Mouse (Mus musculus): ENCODE data around the gene Wdr54. TPM values are rescaled to one million over a fixed set of nuclear protein-coding genes. Genes with fewer than 3 reads are reported as not detected.

Wdr54 gene
- 0.39 and 0.85 TPM in 2 replicates for polyA plus RNA-seq (2015; fragmentation: Nextera tagmentation; extraction: Ambion mirVana)

- Histone ChIP-seq H3K4me3 (ENCODE audit: low read depth, low read length) (peak within 1 kb of the TSS; percentile 56), H3K36me3 (ENCODE audit: control insufficient read depth, insufficient read depth) (no peaks in the 10 kb centered on the region), H3K9ac (ENCODE audit: low read depth, low read length) (no peak within 1 kb of the TSS), H3K4me2 (ENCODE audit: low read depth, low read length) (peak within 1 kb of the TSS; percentile 82), H3K27ac (ENCODE audit: low read length) (no peak within 1 kb of the TSS), H3K4me1 (ENCODE audit: control insufficient read depth, low read depth, low read length) (peaks cover 6% of the 10 kb centered on the region), H3K9me3 (replicated peaks; ENCODE audit: control insufficient read depth, low read length) (no peaks in the 10 kb centered on the region), H3K27me3 (ENCODE audit: control insufficient read depth, insufficient read depth, low read depth, low read length) (peaks cover 29% of the 10 kb centered on the region)
- ATAC-seq (ENCODE audit: low read depth), result peak; percentile 52
- whole genome bisulfite sequencing (ENCODE audit: insufficient replicate concordance), result 3% methylated on average over 32 of the region's 32 CpGs
Observed at GRCm38 (mm10) chr6:83156259-83156684, at the start of gene Wdr54, which contains the start of gene 1700003E16Rik. Gene Wdr54 (minus strand): TSS chr6:83156397. Gene 1700003E16Rik (plus strand): TSS chr6:83156404.

GRCm38 (mm10) chr6:83205851-83206250 is 49.7 kb upstream of the Wdr54 start:
- H3K4me3 ChIP-seq (ENCODE audit: low read depth, low read length), result no peak overlapping the region
- ATAC-seq (ENCODE audit: low read depth), result no peak
- 71% methylated on average over 3 of the region's 3 CpGs for WGBS (ENCODE audit: insufficient replicate concordance)
- H3K4me1 ChIP-seq (ENCODE audit: control insufficient read depth, low read depth, low read length), result no peaks in the 10 kb centered on the region
- H3K27ac ChIP-seq (ENCODE audit: low read length), result no peak overlapping the region
- no peaks in the 10 kb centered on the region for H3K9me3 ChIP-seq (replicated peaks; ENCODE audit: control insufficient read depth, low read length)
- H3K36me3 ChIP-seq (ENCODE audit: control insufficient read depth, insufficient read depth), result no peaks in the 10 kb centered on the region
- no peak overlapping the region for H3K9ac ChIP-seq (ENCODE audit: low read depth, low read length)
- H3K4me2 ChIP-seq (ENCODE audit: low read depth, low read length), result no peak overlapping the region
- no peaks in the 10 kb centered on the region for H3K27me3 ChIP-seq (ENCODE audit: control insufficient read depth, insufficient read depth, low read depth, low read length)

- Histone ChIP-seq H3K36me3 (ENCODE audit: control insufficient read depth, insufficient read depth) (no peaks in the 10 kb centered on the region; the same call in 1 of the 2 replicates), H3K4me2 (ENCODE audit: low read depth, low read length) (no peak overlapping the region), H3K4me1 (ENCODE audit: control insufficient read depth, low read depth, low read length) (no peaks in the 10 kb centered on the region), H3K9ac (ENCODE audit: low read depth, low read length) (no peak overlapping the region), H3K4me3 (ENCODE audit: low read depth, low read length) (no peak overlapping the region), H3K9me3 (replicated peaks; ENCODE audit: control insufficient read depth, low read length) (no peaks in the 10 kb centered on the region), H3K27me3 (ENCODE audit: control insufficient read depth, insufficient read depth, low read depth, low read length) (no peaks in the 10 kb centered on the region), H3K27ac (ENCODE audit: low read length) (no peak overlapping the region)
- 64% methylated on average over 4 of the region's 4 CpGs for WGBS (ENCODE audit: insufficient replicate concordance)
- no peak for ATAC-seq (ENCODE audit: low read depth)
Observed at GRCm38 (mm10) chr6:83203320-83203719, 47.1 kb upstream of the Wdr54 start.

- Histone ChIP-seq H3K9ac (ENCODE audit: low read depth, low read length) (no peak overlapping the region), H3K27me3 (ENCODE audit: control insufficient read depth, insufficient read depth, low read depth, low read length) (no peaks in the 10 kb centered on the region), H3K9me3 (replicated peaks; ENCODE audit: control insufficient read depth, low read length) (no peaks in the 10 kb centered on the region), H3K4me1 (ENCODE audit: control insufficient read depth, low read depth, low read length) (no peaks in the 10 kb centered on the region), H3K4me2 (ENCODE audit: low read depth, low read length) (no peak overlapping the region), H3K27ac (ENCODE audit: low read length) (no peak overlapping the region), H3K36me3 (ENCODE audit: control insufficient read depth, insufficient read depth) (peaks cover 39% of the 10 kb centered on the region), H3K4me3 (ENCODE audit: low read depth, low read length) (no peak overlapping the region)
- WGBS (ENCODE audit: insufficient replicate concordance), result 68% methylated on average over 15 of the region's 15 CpGs
- no peak for ATAC-seq (ENCODE audit: low read depth)
Observed at GRCm38 (mm10) chr6:83197345-83198004, 41.3 kb upstream of the Wdr54 start.

GRCm38 (mm10) chr6:83193571-83193970 is 37.4 kb upstream of the Wdr54 start:
- no peak overlapping the region for H3K27ac ChIP-seq (ENCODE audit: low read length)
- WGBS (ENCODE audit: insufficient replicate concordance), result 76% methylated on average over 7 of the region's 7 CpGs
- H3K27me3 ChIP-seq (ENCODE audit: control insufficient read depth, insufficient read depth, low read depth, low read length), result no peaks in the 10 kb centered on the region
- no peak overlapping the region for H3K9ac ChIP-seq (ENCODE audit: low read depth, low read length)
- H3K4me2 ChIP-seq (ENCODE audit: low read depth, low read length), result no peak overlapping the region
- H3K36me3 ChIP-seq (ENCODE audit: control insufficient read depth, insufficient read depth), result peaks cover 57% of the 10 kb centered on the region
- H3K4me1 ChIP-seq (ENCODE audit: control insufficient read depth, low read depth, low read length), result no peaks in the 10 kb centered on the region
- H3K9me3 ChIP-seq (replicated peaks; ENCODE audit: control insufficient read depth, low read length), result no peaks in the 10 kb centered on the region
- H3K4me3 ChIP-seq (ENCODE audit: low read depth, low read length), result no peak overlapping the region
- ATAC-seq (ENCODE audit: low read depth), result no peak

GRCm38 (mm10) chr6:83186946-83187345 is 30.7 kb upstream of the Wdr54 start:
- H3K9me3 ChIP-seq (replicated peaks; ENCODE audit: control insufficient read depth, low read length), result no peaks in the 10 kb centered on the region
- H3K4me3 ChIP-seq (ENCODE audit: low read depth, low read length), result no peak overlapping the region
- H3K4me2 ChIP-seq (ENCODE audit: low read depth, low read length), result no peak overlapping the region
- H3K27ac ChIP-seq (ENCODE audit: low read length), result no peak overlapping the region
- no peak for ATAC-seq (ENCODE audit: low read depth)
- H3K4me1 ChIP-seq (ENCODE audit: control insufficient read depth, low read depth, low read length), result peaks cover 3% of the 10 kb centered on the region
- H3K36me3 ChIP-seq (ENCODE audit: control insufficient read depth, insufficient read depth), result peaks cover 17% of the 10 kb centered on the region
- no peaks in the 10 kb centered on the region for H3K27me3 ChIP-seq (ENCODE audit: control insufficient read depth, insufficient read depth, low read depth, low read length)
- 81% methylated on average over 2 of the region's 2 CpGs for WGBS (ENCODE audit: insufficient replicate concordance)
- H3K9ac ChIP-seq (ENCODE audit: low read depth, low read length), result no peak overlapping the region

- Histone ChIP-seq H3K36me3 (ENCODE audit: control insufficient read depth, insufficient read depth) (peaks cover 11% of the 10 kb centered on the region), H3K27me3 (ENCODE audit: control insufficient read depth, insufficient read depth, low read depth, low read length) (no peaks in the 10 kb centered on the region)
Observed at GRCm38 (mm10) chr6:83185895-83186861, 30.0 kb upstream of the Wdr54 start.

GRCm38 (mm10) chr6:83184858-83185435 is 28.8 kb upstream of the Wdr54 start:
- WGBS (ENCODE audit: insufficient replicate concordance), result 88% methylated on average over 3 of the region's 3 CpGs

More at GRCm38 (mm10) chr6:83185895-83186861, 30.0 kb upstream of the Wdr54 start:
- H3K9me3 ChIP-seq (replicated peaks; ENCODE audit: control insufficient read depth, low read length), result no peaks in the 10 kb centered on the region
- 24% methylated on average over 25 of the region's 25 CpGs for WGBS (ENCODE audit: insufficient replicate concordance)
- H3K9ac ChIP-seq (ENCODE audit: low read depth, low read length), result no peak overlapping the region
- H3K4me1 ChIP-seq (ENCODE audit: control insufficient read depth, low read depth, low read length), result peaks cover 3% of the 10 kb centered on the region
- H3K4me3 ChIP-seq (ENCODE audit: low read depth, low read length), result no peak overlapping the region
- no peak overlapping the region for H3K27ac ChIP-seq (ENCODE audit: low read length)
- H3K4me2 ChIP-seq (ENCODE audit: low read depth, low read length), result no peak overlapping the region
- peak; percentile 69 for ATAC-seq (ENCODE audit: low read depth)

More at GRCm38 (mm10) chr6:83184858-83185435, 28.8 kb upstream of the Wdr54 start:
- Histone ChIP-seq H3K4me1 (ENCODE audit: control insufficient read depth, low read depth, low read length) (peaks cover 3% of the 10 kb centered on the region), H3K9me3 (replicated peaks; ENCODE audit: control insufficient read depth, low read length) (no peaks in the 10 kb centered on the region), H3K9ac (ENCODE audit: low read depth, low read length) (no peak overlapping the region), H3K27ac (ENCODE audit: low read length) (no peak overlapping the region), H3K27me3 (ENCODE audit: control insufficient read depth, insufficient read depth, low read depth, low read length) (no peaks in the 10 kb centered on the region), H3K4me3 (ENCODE audit: low read depth, low read length) (no peak overlapping the region), H3K36me3 (ENCODE audit: control insufficient read depth, insufficient read depth) (peaks cover 5% of the 10 kb centered on the region), H3K4me2 (ENCODE audit: low read depth, low read length) (no peak overlapping the region)
- ATAC-seq (ENCODE audit: low read depth), result no peak

Data from liver, embryonic 16.5 days (tissue).